1 mouse cellular context compared by ENCODE assay signal in the genomic region with DNA sequence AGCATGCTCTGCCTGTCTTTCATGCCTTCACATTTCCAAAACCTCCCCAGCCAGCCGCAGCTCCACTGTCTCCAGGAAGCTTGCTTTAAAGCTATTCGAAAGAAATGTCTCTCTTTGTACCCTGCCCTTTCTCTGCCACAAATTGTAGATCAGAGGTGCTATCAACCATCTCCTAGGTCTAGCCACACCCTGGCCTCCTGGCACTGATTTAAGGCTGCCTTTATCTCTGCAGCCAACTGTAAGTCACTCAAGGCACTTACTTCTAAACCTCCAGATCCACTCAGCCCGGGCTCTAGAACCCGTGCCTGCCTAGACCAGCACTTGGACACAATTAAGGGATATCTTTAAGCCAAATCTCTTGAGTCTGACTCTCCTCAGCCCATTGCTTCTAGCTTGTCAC.
TF ChIP-seq lines count a peak whose summit lies in the region.

No protein-coding gene starts in this region.

TF ChIP-seq in MEL, 35 proteins besides CTCF, POLR2A, EP300 and RAD21 (continued from another document):
- TF ChIP-seq BHLHE40 (IDR thresholded peaks at IDR 0.05; ENCODE audit: borderline replicate concordance, low read depth, low read length), result peak; percentile 64; the same call in 1 of the 2 replicates
- peak; percentile 44; the same call in 1 of the 2 replicates for TF ChIP-seq ZKSCAN1 (IDR thresholded peaks at IDR 0.05; ENCODE audit: low read depth, low read length)
- peak; percentile 72 for TF ChIP-seq ETS1 (IDR thresholded peaks at IDR 0.05; ENCODE audit: low read depth, low read length)
- no peak; the same call in 1 of the 2 replicates for TF ChIP-seq CHD2 (IDR thresholded peaks at IDR 0.05; ENCODE audit: low read length)
- TF ChIP-seq MAZ (IDR thresholded peaks at IDR 0.05; ENCODE audit: low read depth, low read length), result peak; percentile 75; the same call in 1 of the 2 replicates
- TF ChIP-seq NRF1 (IDR thresholded peaks at IDR 0.05; ENCODE audit: insufficient read depth, low read depth, low read length, poor library complexity, severe bottlenecking), result peak; percentile 25; the same call in 1 of the 2 replicates
- TF ChIP-seq ELF1 (IDR thresholded peaks at IDR 0.05; ENCODE audit: low read depth, low read length), result no peak
- TF ChIP-seq SIN3A (IDR thresholded peaks at IDR 0.05; ENCODE audit: low read length), result peak; percentile 84
- TF ChIP-seq MAFK (IDR thresholded peaks at IDR 0.05; ENCODE audit: borderline replicate concordance, low read depth, low read length), result no peak; the same call in 1 of the 2 replicates
- TF ChIP-seq POLR2AphosphoS2 (IDR thresholded peaks at IDR 0.05; ENCODE audit: low read length), result no peak
TF ChIP-seq in MEL: peak in this region for 13.
